Mouse (Mus musculus): Measurements from ENCODE around the gene Dda1. TPM values are rescaled to one million over a fixed set of nuclear protein-coding genes. Genes with fewer than 3 reads are reported as not detected.

The Dda1 gene
- total and polyA plus RNA-seq, 2 experiments from 2014 or later: 184 to 283 TPM

DNA sequence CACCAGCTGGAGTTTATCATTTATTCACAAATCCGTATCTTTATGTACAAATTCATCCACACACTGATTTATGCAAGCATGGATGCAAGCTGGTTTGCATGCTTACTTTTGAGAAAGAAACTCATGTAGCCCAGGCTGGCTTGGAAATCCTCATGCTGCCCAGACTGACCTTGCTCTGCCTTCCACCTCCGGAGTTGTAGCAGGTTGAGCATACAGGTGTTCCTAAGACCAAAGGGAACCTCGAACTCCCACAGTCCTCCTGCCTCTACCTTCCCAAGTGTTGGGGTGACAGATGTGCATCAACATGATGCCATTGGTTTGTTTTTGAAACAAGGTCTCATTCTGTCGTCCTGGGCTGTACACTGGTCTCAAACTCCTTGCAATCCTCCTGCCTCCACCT lies 6.8 kb upstream of the Dda1 start:
- no peaks in the 10 kb centered on the region for H3K27me3 ChIP-seq (ENCODE audit: insufficient read depth, low read length)
- WGBS: 69% methylated on average over 4 of the region's 4 CpGs
- TF ChIP-seq CTCF (IDR thresholded peaks at IDR 0.05; ENCODE audit: low read depth): no peak
- peaks cover 35% of the 10 kb centered on the region for H3K36me3 ChIP-seq (ENCODE audit: insufficient read depth)
- no peak for ATAC-seq
- peaks cover 19% of the 10 kb centered on the region for H3K4me1 ChIP-seq (ENCODE audit: insufficient read depth)
- H3K9ac ChIP-seq: peak overlapping the region; percentile 89
- peak overlapping the region; percentile 94 for H3K4me2 ChIP-seq (ENCODE audit: low read depth)
- H3K9me3 ChIP-seq (ENCODE audit: low read length): no peaks in the 10 kb centered on the region
- peak overlapping the region; percentile 70; the same call in 1 of the 2 replicates for H3K4me3 ChIP-seq (ENCODE audit: low read depth, low read length)
- H3K27ac ChIP-seq (ENCODE audit: low read depth, low read length): no peak overlapping the region
- no peak for DNase-seq

DNA sequence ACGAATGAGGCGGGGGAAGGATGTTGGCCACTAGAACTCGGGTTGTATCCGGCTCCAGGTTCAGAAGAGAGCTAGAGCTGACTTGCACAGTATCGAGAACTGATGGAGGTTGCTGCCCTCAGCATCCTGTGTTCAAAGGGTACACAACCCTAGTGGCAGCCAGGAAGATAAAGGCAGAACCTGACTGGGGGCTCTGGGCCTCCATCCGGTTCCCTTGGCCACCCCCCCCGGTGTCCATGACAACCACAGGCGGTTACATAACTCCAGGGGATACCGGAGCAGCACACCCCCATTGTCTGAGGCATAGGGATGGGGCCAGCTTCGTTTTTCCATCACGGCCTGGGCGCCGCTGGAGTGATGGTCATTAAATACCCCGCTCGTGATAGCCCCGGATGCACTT lies 6.2 kb upstream of the Dda1 start:
- Histone ChIP-seq H3K4me3 (ENCODE audit: low read depth, low read length) (peak overlapping the region; percentile 70), H3K9ac (peak overlapping the region; percentile 89), H3K36me3 (ENCODE audit: insufficient read depth) (peaks cover 29% of the 10 kb centered on the region), H3K27me3 (ENCODE audit: insufficient read depth, low read length) (no peaks in the 10 kb centered on the region), H3K4me2 (ENCODE audit: low read depth) (peak overlapping the region; percentile 94), H3K27ac (ENCODE audit: low read depth, low read length) (peak overlapping the region; percentile 78), H3K4me1 (ENCODE audit: insufficient read depth) (peaks cover 19% of the 10 kb centered on the region), H3K9me3 (ENCODE audit: low read length) (no peaks in the 10 kb centered on the region)
- DNase-seq (peak; percentile 61), ATAC-seq (peak; percentile 2)
- WGBS: 3% methylated on average over 16 of the region's 16 CpGs
- TF ChIP-seq CTCF (IDR thresholded peaks at IDR 0.05; ENCODE audit: low read depth): peak; percentile 22; the same call in 1 of the 2 replicates

DNA sequence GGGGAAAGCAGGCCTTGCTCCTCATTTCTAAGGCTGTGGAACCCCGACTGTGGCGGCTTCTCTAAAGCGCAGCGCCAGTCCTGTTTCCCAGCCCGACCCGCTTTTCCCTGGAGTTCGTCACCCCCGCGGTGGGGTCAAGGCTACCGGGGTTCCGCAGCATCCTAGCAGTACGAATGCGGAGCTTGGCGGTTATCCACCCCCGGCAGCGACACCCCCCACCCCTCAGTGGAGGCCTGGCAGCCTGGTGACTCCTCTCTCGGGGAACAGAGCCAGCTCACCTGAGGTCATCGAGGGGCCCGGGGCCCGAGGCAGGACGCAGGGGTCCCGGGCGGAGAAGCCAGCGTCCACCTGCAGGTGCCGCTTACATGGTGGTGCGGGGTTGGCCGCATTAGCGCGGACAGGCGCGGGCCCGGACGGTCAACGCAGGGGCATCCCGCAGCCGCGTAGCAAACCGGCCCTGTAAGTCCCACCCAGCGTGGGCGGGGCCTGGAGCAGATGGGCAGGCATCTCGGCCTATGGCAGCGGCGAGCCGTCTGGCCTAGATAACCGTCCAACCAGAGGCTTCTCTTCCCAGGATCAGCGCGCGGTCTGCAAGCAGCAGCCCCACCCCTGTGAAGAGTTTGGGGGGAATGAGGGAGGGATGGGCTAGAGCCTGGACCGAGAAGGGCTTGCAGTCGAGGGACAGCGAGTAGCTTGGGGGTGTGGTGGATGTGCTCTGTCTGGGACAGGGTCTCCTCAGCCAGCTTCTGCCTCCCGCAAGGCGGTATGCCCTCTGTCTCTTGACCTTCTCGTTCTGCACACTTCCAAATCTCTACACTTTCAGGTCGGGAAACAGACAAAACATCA lies 5.6 kb upstream of the Dda1 start, which contains the start of gene Abhd8:
Abhd8 (minus strand) TSS at position 468 of the 846 bp plus-strand sequence.
- ATAC-seq (peak; percentile 84), DNase-seq (peak; percentile 97)
- TF ChIP-seq CTCF (IDR thresholded peaks at IDR 0.05; ENCODE audit: low read depth): no peak
- peaks cover 19% of the 10 kb centered on the region for H3K4me1 ChIP-seq (ENCODE audit: insufficient read depth)
- peak within 1 kb of the TSS; percentile 70 for H3K4me3 ChIP-seq (ENCODE audit: low read depth, low read length)
- peak within 1 kb of the TSS; percentile 89 for H3K9ac ChIP-seq
- no peaks in the 10 kb centered on the region for H3K27me3 ChIP-seq (ENCODE audit: insufficient read depth, low read length)
- H3K36me3 ChIP-seq (ENCODE audit: insufficient read depth): peaks cover 22% of the 10 kb centered on the region
- H3K27ac ChIP-seq (ENCODE audit: low read depth, low read length): peak within 1 kb of the TSS; percentile 82
- under 1% methylated on average over 55 of the region's 55 CpGs for WGBS
- no peaks in the 10 kb centered on the region for H3K9me3 ChIP-seq (ENCODE audit: low read length)
- H3K4me2 ChIP-seq (ENCODE audit: low read depth): peak within 1 kb of the TSS; percentile 94

DNA sequence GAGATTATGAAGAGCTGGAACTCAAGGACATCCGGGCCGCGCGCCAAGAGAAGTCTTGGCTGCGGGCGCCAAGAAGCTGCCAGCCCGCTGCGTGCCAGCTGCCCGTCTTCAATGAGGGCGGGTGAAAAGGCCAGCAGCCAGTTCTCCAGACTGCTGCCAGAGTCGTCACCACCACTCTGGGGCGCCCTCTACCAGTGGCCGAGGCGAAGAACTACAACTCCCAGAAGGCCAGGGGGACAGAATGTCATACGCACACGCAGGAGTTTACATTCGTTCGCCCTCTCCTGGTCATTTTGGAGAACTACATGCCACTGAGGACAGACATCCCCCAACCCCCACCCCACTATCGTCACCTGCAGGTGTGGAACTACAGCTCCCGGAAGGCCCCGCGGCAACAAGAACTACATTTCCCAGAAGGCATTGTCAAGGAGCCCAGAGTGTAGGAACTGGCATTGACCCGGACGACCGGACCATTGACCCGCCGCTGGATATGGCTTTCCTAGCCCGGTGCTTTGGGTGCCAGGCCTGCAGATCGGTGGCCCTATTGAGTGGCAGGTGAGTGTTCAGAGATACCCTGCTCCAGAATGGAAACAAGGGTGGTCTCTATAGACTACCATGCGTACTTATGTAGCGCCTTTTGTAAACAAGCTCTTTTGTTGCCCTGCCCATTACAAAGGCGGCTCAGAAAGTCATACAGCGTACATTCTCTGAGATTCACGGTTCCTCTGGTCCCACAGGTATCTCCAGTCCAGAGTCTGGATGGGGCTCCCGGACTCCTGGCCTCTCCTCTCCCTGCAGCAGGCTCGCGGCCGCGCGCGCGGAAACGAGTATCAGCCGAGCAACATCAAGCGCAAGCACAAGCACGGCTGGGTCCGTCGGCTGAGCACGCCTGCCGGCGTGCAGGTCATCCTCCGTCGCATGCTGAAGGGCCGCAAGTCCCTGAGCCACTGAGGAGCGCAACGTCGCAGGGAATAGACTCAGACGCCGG lies 4.2 kb upstream of the Dda1 start, which contains the start of gene Mrpl34:
Mrpl34 (plus strand) TSS at position 447 of the 988 bp plus-strand sequence.
- Histone ChIP-seq H3K4me1 (ENCODE audit: insufficient read depth) (peaks cover 21% of the 10 kb centered on the region), H3K4me2 (ENCODE audit: low read depth) (peak within 1 kb of the TSS; percentile 94), H3K9ac (peak within 1 kb of the TSS; percentile 89), H3K27ac (ENCODE audit: low read depth, low read length) (peak within 1 kb of the TSS; percentile 82), H3K9me3 (ENCODE audit: low read length) (no peaks in the 10 kb centered on the region), H3K27me3 (ENCODE audit: insufficient read depth, low read length) (no peaks in the 10 kb centered on the region), H3K4me3 (ENCODE audit: low read depth, low read length) (peak within 1 kb of the TSS; percentile 70), H3K36me3 (ENCODE audit: insufficient read depth) (peaks cover 11% of the 10 kb centered on the region)
- peak; percentile 98 for TF ChIP-seq CTCF (IDR thresholded peaks at IDR 0.05; ENCODE audit: low read depth)
- DNase-seq: peak; percentile 100
- peak; percentile 60 for ATAC-seq
- under 1% methylated on average over 59 of the region's 59 CpGs for WGBS

DNA sequence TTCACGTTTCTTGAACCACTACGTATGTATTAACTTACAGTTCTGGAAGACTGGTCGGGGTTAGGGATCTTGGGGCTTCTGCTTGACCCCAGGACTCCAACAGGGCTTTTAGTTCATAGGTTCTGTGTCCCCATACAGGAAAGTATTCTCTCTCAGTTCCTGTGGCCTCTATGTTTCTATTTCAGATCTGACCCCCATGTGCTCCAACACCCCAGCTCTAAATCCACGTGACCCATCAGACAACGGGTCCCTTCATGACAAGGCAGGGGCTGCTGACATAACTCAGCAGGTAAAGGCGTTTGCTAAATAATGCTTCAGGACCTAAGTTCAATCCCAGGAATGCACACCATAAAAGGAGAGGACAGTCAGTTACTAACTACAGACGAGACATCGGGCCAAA lies 3.3 kb upstream of the Dda1 start:
- TF ChIP-seq CTCF (IDR thresholded peaks at IDR 0.05; ENCODE audit: low read depth): no peak
- H3K9me3 ChIP-seq (ENCODE audit: low read length): no peaks in the 10 kb centered on the region
- 81% methylated on average over 8 of the region's 8 CpGs for WGBS
- no peak overlapping the region for H3K27ac ChIP-seq (ENCODE audit: low read depth, low read length)
- no peaks in the 10 kb centered on the region for H3K27me3 ChIP-seq (ENCODE audit: insufficient read depth, low read length)
- H3K36me3 ChIP-seq (ENCODE audit: insufficient read depth): peaks cover 6% of the 10 kb centered on the region
- DNase-seq (no peak), ATAC-seq (no peak)
- H3K4me2 ChIP-seq (ENCODE audit: low read depth): peak overlapping the region; percentile 94
- H3K9ac ChIP-seq: peak overlapping the region; percentile 58; the same call in 1 of the 2 replicates
- peaks cover 28% of the 10 kb centered on the region for H3K4me1 ChIP-seq (ENCODE audit: insufficient read depth)
- H3K4me3 ChIP-seq (ENCODE audit: low read depth, low read length): peak overlapping the region; percentile 70

DNA sequence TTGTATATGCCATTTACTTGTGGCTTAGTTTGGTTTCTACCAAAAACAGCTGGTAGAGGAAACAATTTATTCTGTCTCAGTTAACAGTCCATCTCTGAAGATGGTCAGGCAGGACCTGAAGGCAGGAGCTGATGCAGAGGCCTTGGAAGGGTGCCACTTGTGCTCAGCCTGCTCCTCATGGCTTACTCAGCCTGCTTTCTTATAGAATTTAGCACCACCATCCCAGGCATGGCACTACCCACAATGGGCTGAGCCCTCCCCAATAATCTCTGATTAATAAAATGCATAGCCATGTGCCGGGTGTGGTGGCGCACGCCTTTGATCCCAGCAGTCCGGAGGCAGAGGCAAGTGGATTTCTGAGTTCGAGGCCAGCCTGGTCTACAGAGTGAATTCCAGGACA lies 2.8 kb upstream of the Dda1 start:
- Histone ChIP-seq H3K9ac (no peak overlapping the region), H3K4me1 (ENCODE audit: insufficient read depth) (peaks cover 28% of the 10 kb centered on the region), H3K4me3 (ENCODE audit: low read depth, low read length) (no peak overlapping the region), H3K27me3 (ENCODE audit: insufficient read depth, low read length) (no peaks in the 10 kb centered on the region), H3K9me3 (ENCODE audit: low read length) (no peaks in the 10 kb centered on the region), H3K36me3 (ENCODE audit: insufficient read depth) (peaks cover 4% of the 10 kb centered on the region), H3K4me2 (ENCODE audit: low read depth) (no peak overlapping the region), H3K27ac (ENCODE audit: low read depth, low read length) (no peak overlapping the region)
- no peak for ATAC-seq
- TF ChIP-seq CTCF (IDR thresholded peaks at IDR 0.05; ENCODE audit: low read depth): no peak
- DNase-seq: no peak
- WGBS: 91% methylated on average over 5 of the region's 5 CpGs
